Mouse (Mus musculus) effector memory CD4-positive, alpha-beta T cell, adult 5 months (primary cell): ENCODE results near the gene Iqgap3. TPM values are rescaled to one million over a fixed set of nuclear protein-coding genes. Genes with fewer than 3 reads are reported as not detected.

ENCODE experiments used
- polyA plus RNA-seq: library from polyadenylated mRNA; unstranded; fragments of 100-300 nt; shearing (Covaris generic); gene quantifications from one replicate; pipeline ENCODE4 v1.2.1, GENCODE M21; 2017

Iqgap3 gene
- 0.67 TPM for polyA plus RNA-seq

GRCm38 (mm10) chr3:88081345-88082223 is at the start of gene Iqgap3:
Gene Iqgap3, plus strand, starts transcription at chr3:88081971.

GRCm38 (mm10) chr3:88042661-88043421 is 38.9 kb upstream of the Iqgap3 start, which contains the start of gene Gpatch4:
Gene Gpatch4, plus strand, starts transcription at chr3:88043108.

DNA sequence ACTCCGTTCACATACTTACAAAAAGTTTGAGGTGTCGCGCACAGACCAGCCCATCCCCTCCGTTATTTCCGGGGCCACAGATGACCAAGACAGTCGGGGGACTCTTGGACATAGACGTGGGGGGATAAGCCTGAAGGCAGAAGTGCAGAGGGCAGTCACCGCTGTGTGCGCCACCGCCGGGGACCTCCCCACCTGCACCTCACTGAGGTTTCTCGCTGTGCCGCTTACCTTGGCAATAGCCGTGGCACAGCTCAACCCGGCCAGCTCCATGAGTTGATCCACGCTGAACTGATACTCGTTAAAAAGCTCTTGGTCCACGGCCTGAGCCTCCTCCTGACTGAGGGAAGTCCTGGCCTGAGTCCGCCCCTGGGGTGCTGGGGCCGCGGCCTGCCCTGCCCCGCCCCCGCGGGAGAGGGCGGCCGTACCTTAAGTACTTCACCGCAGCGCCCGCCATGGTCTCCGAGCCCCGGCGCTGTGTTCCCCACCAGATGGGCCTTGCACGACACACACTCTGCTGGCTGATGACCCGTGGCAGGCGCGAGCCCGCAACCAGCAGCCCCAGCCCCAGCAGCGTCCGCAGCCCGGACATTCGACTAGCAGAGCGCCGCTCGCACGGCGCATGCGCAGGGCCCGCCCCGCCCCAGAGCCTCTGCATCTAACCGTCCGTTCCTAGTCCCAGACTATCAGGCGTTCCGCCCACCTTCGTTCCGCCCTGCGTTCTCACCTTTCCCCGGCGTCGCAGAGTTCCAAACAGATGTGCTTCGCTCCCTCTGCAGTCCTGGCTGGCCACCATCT is 23.7 kb upstream of the Iqgap3 start, which contains the start of gene Naxe:
TSS of gene Naxe (minus strand) at position 594 of the 795 bp plus-strand sequence.

DNA sequence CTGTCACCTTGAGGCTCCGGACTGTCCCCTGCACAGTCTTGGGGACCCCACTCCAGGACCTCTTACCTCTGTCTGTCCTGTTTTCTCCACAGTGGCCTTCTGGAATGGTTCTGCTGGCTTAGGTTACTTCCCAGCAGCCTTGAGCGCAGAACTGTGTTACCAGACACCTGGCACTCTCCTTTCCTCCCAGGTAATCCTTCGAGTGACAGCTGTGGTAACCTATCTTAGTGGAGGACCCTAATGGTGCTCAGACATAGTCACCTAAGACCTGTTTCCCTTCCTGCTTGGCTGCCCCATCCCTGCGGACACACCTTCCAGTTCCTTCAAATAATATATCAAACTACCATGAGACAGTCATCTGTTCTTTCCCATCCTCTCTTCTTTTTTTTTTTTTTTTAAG is 3.6 kb upstream of the Iqgap3 start, which contains the start of gene Ttc24:
TSS of gene Ttc24 (minus strand) at position 101 of the 400 bp plus-strand sequence.

GRCm38 (mm10) chr3:88141787-88142523 is 60.2 kb downstream of the Iqgap3 start, which contains the start of gene Mef2d:
Gene Mef2d, plus strand, starts transcription at chr3:88142372.

Other genes with a start within 250 kb of the Iqgap3 start
- 461 TPM for gene Sh2d2a, start 235.2 kb upstream of the Iqgap3 start, polyA plus RNA-seq
- 13.9 TPM for gene Prcc, start 196.4 kb upstream of the Iqgap3 start, polyA plus RNA-seq
- 115 TPM for gene Hdgf, start 175.7 kb upstream of the Iqgap3 start, polyA plus RNA-seq
- gene Mrpl24, start 162.5 kb upstream of the Iqgap3 start, polyA plus RNA-seq, result 123 TPM
- 31.8 TPM for gene Isg20l2, start 151.7 kb upstream of the Iqgap3 start, polyA plus RNA-seq
- 16.9 TPM for gene Rrnad1, start 151.3 kb upstream of the Iqgap3 start, polyA plus RNA-seq
- gene Crabp2, start 133.3 kb upstream of the Iqgap3 start, polyA plus RNA-seq, result not detected
- gene Nes, start 110.9 kb upstream of the Iqgap3 start, polyA plus RNA-seq, result not detected
- gene Bcan, start 81.7 kb upstream of the Iqgap3 start, polyA plus RNA-seq, result not detected
- gene Hapln2, start 54.4 kb upstream of the Iqgap3 start, polyA plus RNA-seq, result not detected
- gene Gpatch4, start 38.9 kb upstream of the Iqgap3 start, polyA plus RNA-seq, result 18.1 TPM
- 40.9 TPM for gene Naxe, start 23.5 kb upstream of the Iqgap3 start, polyA plus RNA-seq
- gene Ttc24, start 3.7 kb upstream of the Iqgap3 start, polyA plus RNA-seq, result not detected
- gene Mef2d, start 60.4 kb downstream of the Iqgap3 start, polyA plus RNA-seq, result 208 TPM
- gene Rhbg, start 172.7 kb downstream of the Iqgap3 start, polyA plus RNA-seq, result not detected
- not detected for gene Gm38392, start 205.2 kb downstream of the Iqgap3 start, polyA plus RNA-seq
- 6.0 TPM for gene Tsacc, start 215.0 kb downstream of the Iqgap3 start, polyA plus RNA-seq
- gene Cct3, start 215.1 kb downstream of the Iqgap3 start, polyA plus RNA-seq, result 267 TPM
- gene Glmp, start 243.1 kb downstream of the Iqgap3 start, polyA plus RNA-seq, result 174 TPM